Mouse (Mus musculus): ENCODE measurements at regions not wholly inside any gene's neighbourhood (a gene's known extent, or its start where the extent isn't known, plus 50 kb on each side); places are given as distances from the start of the nearest gene placed in this dataset.
"Not testable (repeated sequence)": the region's sequence is repeated elsewhere in the genome, so short reads cannot be mapped to it uniquely, and the experiment has no call there.

DNA sequence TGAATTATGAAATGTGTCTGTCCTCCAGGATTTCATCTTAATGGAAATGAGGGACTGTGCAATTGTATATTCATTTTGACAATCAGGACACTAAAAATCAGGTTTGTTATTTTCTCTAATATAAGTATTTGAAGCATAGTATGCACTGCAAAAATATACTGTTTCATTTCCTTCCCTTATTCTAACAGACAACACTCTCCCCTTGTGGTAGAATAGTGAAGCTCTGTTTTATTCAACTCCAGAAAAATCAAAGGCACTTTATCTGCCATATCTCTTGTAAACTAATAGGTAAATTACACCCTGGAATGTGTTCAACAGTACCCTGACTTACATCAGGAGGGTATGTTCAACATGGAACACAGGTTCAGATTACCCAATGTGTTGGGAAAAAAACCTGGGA is 137.7 kb upstream of the Zfp960 start:
- no peak for DNase-seq (ENCODE audit: low spot score)

- DNase-seq (ENCODE audit: low spot score) = peak; percentile 65
Observed at GRCm38 (mm10) chr17:16951092-16952016, 112.6 kb upstream of the Zfp960 start.

DNA sequence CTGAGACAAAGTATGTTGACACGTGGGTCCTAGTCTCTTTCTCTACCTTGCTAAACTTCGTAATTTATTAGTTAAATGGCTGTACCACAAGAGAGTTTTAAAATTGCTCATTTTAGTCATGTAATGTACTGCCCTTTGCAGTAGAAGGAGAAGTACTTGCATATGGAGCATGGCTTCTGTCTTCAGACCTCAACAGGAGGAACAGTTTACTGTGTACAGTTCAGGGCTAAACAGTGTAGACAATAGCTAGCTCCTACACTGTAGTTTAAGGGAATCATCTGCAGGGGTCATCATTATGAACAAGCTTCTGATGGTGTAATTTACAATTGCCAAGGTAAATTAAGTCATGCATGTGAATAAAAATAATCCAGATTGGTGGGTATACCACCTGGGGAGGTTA is 111.8 kb upstream of the Zfp960 start:
- not testable (repeated sequence) for DNase-seq (ENCODE audit: low spot score)

DNA sequence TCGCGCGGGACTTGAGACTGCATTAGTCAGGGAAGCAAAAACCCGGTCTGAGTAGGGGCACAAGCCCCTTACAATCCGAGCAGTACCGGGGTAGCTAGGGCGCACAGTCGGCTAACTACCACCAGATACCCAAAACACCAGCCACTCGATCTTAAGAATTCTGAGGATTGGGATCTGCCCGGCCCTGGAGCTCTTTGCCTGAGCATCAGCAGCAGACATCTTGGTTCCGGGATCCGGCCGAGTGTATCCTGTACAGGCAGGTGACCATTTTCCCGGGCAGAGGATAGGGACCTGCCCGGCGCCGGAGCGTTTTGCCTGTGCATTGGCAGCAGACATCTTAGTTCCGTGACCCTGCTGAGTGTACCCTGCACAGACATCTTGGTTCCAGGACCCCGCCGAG is 66.7 kb upstream of the Zfp960 start:
- DNase-seq (ENCODE audit: low spot score) = not testable (repeated sequence)

- peak; percentile 43 for DNase-seq (ENCODE audit: low spot score)
Observed at GRCm38 (mm10) chr17:17004632-17005265, 59.2 kb upstream of the Zfp960 start.

GRCm38 (mm10) chr17:17005267-17005666 is 58.6 kb upstream of the Zfp960 start:
- not testable (repeated sequence) for DNase-seq (ENCODE audit: low spot score)
